Mouse (Mus musculus): ENCODE measurements around the gene Tspan5. TPM values are rescaled to one million over a fixed set of nuclear protein-coding genes. Genes with fewer than 3 reads are reported as not detected.

Gene Tspan5
- polyA plus RNA-seq, 1 experiment = 33.0 TPM

DNA sequence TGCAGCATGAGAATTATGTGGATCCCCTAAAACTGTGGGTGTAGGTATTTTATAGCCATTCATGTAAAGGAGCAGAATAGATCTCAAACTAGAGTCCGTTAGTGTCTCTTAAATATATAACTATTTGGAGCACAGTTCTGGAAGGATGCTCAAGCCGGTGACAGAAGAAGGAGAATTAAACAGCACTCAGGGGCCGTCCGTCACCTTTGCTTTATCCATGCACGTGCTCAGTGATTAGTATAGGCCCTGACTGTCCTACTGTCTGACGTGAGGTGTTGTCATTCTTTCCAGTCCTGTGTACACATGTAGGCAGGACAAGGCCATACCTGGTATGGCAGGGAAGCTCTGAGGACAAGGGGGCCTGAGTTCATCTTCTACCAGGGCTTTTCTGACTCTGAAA lies 116.7 kb downstream of the Tspan5 start:
- no peak for TF ChIP-seq POLR2A (IDR thresholded peaks at IDR 0.05; ENCODE audit: borderline replicate concordance, extremely low read depth, low read depth, low read length)
- TF ChIP-seq CTCF (IDR thresholded peaks at IDR 0.05; ENCODE audit: insufficient read depth, low read length) = no peak
- WGBS = 86% methylated on average over 6 of the region's 6 CpGs
- H3K4me1 ChIP-seq (ENCODE audit: control insufficient read depth, insufficient read depth, low read length) = peaks cover 12% of the 10 kb centered on the region
- no peak for DNase-seq
- no peak overlapping the region for H3K4me3 ChIP-seq (replicated peaks; ENCODE audit: extremely low read depth, low read depth, low read length)

DNA sequence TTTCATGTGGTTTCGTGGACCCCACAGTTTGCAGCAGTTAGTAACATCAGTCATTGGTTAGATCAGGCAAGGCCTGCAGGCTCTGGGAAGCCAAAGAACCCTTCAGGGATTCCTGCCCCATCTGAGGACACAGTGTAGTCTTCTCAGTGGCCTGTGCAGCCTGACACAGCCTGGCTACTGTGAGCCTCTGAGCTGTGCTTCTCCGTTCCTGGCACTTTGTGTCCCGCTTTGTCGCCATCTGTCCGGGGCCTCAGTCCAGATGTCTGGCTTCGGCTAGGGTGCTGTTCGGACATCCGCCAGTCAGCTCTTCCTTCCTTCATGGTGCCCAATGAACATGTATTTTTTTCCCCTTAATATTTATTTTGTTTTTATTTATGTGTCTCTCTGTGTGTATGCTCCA lies 117.2 kb downstream of the Tspan5 start:
- no peak for TF ChIP-seq POLR2A (IDR thresholded peaks at IDR 0.05; ENCODE audit: borderline replicate concordance, extremely low read depth, low read depth, low read length)
- no peak for TF ChIP-seq CTCF (IDR thresholded peaks at IDR 0.05; ENCODE audit: insufficient read depth, low read length)
- DNase-seq = no peak
- Histone ChIP-seq H3K4me1 (ENCODE audit: control insufficient read depth, insufficient read depth, low read length) (peaks cover 12% of the 10 kb centered on the region), H3K4me3 (replicated peaks; ENCODE audit: extremely low read depth, low read depth, low read length) (no peak overlapping the region)
- WGBS = 66% methylated on average over 8 of the region's 8 CpGs

DNA sequence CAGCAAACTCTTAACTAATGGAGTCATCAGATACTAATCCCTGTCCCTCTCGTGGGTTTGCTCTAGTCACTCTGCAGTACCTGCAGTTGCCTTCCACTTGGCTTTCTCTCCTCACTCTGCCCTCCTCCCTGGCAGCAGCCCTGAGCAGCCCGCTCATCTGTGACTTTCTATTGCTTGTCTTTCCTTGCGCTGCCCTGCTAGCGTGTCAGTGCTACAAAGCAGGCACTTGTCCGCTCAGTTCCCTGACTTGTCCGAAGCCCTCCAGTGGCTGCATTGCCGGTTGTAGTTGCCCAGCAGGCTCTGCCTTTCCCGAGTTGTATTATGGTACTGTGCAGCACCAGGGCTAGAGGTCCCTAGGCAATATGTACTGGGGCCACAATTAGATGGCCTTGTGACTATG lies 117.7 kb downstream of the Tspan5 start:
- Histone ChIP-seq H3K4me1 (ENCODE audit: control insufficient read depth, insufficient read depth, low read length) (peaks cover 12% of the 10 kb centered on the region), H3K4me3 (replicated peaks; ENCODE audit: extremely low read depth, low read depth, low read length) (no peak overlapping the region)
- DNase-seq = no peak
- TF ChIP-seq CTCF (IDR thresholded peaks at IDR 0.05; ENCODE audit: insufficient read depth, low read length) = no peak
- no peak for TF ChIP-seq POLR2A (IDR thresholded peaks at IDR 0.05; ENCODE audit: borderline replicate concordance, extremely low read depth, low read depth, low read length)
- 62% methylated on average over 8 of the region's 8 CpGs for WGBS

DNA sequence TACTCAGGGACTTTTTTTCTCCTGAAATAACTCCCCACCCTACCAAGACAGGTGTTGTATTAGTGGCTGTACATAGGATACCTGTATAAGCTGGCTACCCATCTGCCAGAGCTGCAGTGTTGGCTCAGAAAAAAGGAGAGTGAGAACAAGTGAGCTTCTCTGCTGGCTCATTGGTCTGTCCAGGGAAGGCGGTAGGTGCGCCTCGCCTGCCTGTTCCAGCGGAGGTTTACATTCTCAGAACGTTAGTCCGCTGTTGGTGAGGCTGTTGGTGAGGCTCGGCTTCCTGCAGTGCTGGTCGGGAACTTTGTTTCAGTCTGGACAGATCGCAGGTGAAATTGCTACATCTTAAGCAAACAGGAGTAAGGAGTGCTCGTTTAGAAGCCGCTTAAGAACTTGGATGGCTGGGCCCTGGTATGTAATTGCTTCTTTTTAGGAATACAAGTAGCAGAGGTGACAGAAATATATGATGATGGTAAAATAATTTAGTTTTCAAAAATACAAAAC lies 118.3 kb downstream of the Tspan5 start:
- no peak for DNase-seq
- 53% methylated on average over 11 of the region's 11 CpGs for WGBS
- peaks cover 12% of the 10 kb centered on the region for H3K4me1 ChIP-seq (ENCODE audit: control insufficient read depth, insufficient read depth, low read length)
- TF ChIP-seq CTCF (IDR thresholded peaks at IDR 0.05; ENCODE audit: insufficient read depth, low read length) = no peak
- no peak for TF ChIP-seq POLR2A (IDR thresholded peaks at IDR 0.05; ENCODE audit: borderline replicate concordance, extremely low read depth, low read depth, low read length)
- no peak overlapping the region for H3K4me3 ChIP-seq (replicated peaks; ENCODE audit: extremely low read depth, low read depth, low read length)

DNA sequence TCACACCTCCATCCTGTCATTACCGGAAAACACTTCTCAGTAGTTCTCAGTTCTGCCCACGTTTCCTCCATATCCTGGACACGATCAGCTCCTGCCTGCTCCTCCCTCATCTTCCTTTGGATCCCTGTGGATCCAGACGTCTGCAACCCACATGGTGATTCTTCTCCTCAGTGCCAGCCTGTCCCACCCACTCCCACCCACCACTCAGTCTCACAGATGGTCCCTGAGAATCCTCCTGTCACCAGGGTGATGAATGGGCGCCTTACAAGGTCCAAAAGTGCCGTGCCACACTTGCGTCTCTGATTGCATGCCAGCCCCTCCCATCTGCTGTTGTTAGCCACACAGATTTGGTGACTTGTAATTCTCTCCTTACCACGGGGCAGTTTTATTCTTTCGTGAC lies 119.0 kb downstream of the Tspan5 start:
- Histone ChIP-seq H3K4me3 (replicated peaks; ENCODE audit: extremely low read depth, low read depth, low read length) (no peak overlapping the region), H3K4me1 (ENCODE audit: control insufficient read depth, insufficient read depth, low read length) (peaks cover 12% of the 10 kb centered on the region)
- TF ChIP-seq POLR2A (IDR thresholded peaks at IDR 0.05; ENCODE audit: borderline replicate concordance, extremely low read depth, low read depth, low read length) (no peak), CTCF (IDR thresholded peaks at IDR 0.05; ENCODE audit: insufficient read depth, low read length) (no peak)
- 36% methylated on average over 9 of the region's 9 CpGs for WGBS
- DNase-seq = no peak

DNA sequence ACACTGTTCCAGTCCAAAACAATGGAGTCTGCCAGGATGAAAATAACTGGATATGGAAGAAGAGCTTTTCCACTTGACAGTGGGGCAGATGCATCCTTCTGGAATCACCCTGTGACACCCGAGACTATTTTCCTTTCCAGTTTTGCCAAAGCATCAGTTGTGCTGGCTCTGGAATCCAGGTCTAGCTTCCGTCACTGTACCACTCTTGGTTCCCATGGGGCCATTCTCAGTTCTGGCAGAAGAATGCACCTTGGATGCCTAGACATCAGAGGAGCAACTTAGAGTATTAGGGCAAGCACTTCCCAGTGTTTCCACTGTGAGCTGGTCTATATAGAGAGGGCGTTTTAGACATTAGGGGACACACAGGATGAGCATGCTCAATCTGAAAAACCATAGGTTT lies 119.6 kb downstream of the Tspan5 start:
- WGBS = 59% methylated on average over 3 of the region's 3 CpGs
- no peak for DNase-seq
- H3K4me1 ChIP-seq (ENCODE audit: control insufficient read depth, insufficient read depth, low read length) = peaks cover 12% of the 10 kb centered on the region
- TF ChIP-seq CTCF (IDR thresholded peaks at IDR 0.05; ENCODE audit: insufficient read depth, low read length) (no peak), POLR2A (IDR thresholded peaks at IDR 0.05; ENCODE audit: borderline replicate concordance, extremely low read depth, low read depth, low read length) (no peak)
- H3K4me3 ChIP-seq (replicated peaks; ENCODE audit: extremely low read depth, low read depth, low read length) = no peak overlapping the region

DNA sequence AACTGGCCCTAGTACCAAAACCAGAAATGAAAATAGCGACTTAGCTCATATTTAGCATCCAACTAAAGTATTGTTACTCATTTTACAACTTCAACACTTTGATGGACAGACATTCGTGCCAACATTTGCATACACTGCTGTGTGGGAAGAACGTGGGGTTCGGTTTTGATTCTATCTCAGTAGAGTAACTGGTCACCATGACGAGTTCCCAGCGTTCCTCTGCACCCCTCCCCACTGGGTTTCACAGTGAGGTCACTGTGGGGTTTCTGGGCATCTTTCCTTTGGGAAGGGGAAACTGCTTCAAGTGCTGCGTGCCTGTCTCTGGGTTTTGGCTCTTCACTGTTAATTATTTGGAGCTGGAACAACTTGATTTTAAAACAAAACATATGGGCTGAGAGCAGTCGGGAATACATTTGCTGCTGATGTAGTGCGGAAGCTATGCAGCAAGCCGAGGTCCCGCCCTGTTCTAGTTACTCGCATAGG lies 122.2 kb downstream of the Tspan5 start:
- WGBS = 70% methylated on average over 12 of the region's 12 CpGs
- no peak for DNase-seq
- peaks cover 16% of the 10 kb centered on the region for H3K4me1 ChIP-seq (ENCODE audit: control insufficient read depth, insufficient read depth, low read length)
- H3K4me3 ChIP-seq (replicated peaks; ENCODE audit: extremely low read depth, low read depth, low read length) = no peak overlapping the region
- no peak for TF ChIP-seq CTCF (IDR thresholded peaks at IDR 0.05; ENCODE audit: insufficient read depth, low read length)
- no peak for TF ChIP-seq POLR2A (IDR thresholded peaks at IDR 0.05; ENCODE audit: borderline replicate concordance, extremely low read depth, low read depth, low read length)

DNA sequence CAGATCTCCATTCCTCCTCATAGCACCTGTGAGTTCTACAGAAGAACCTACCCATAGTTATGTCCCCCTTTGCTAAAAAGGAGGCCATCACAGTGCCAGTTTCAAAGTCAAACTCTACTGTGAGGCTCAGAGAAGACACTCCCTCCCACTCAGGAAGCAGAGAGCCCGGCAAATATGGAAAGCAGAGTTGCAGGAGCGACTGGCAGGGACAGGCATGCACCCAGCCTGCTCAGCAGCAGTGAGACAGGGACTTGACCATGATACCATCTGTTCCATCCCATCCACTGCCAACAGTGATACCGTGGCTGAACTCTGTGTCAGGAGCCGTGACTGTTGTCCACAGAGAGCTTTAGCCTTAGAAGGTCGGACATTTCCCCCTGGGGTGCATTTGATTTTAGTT lies 123.3 kb downstream of the Tspan5 start:
- no peak for DNase-seq
- peaks cover 13% of the 10 kb centered on the region for H3K4me1 ChIP-seq (ENCODE audit: control insufficient read depth, insufficient read depth, low read length)
- 67% methylated on average over 5 of the region's 5 CpGs for WGBS
- no peak for TF ChIP-seq CTCF (IDR thresholded peaks at IDR 0.05; ENCODE audit: insufficient read depth, low read length)
- TF ChIP-seq POLR2A (IDR thresholded peaks at IDR 0.05; ENCODE audit: borderline replicate concordance, extremely low read depth, low read depth, low read length) = no peak
- H3K4me3 ChIP-seq (replicated peaks; ENCODE audit: extremely low read depth, low read depth, low read length) = no peak overlapping the region

DNA sequence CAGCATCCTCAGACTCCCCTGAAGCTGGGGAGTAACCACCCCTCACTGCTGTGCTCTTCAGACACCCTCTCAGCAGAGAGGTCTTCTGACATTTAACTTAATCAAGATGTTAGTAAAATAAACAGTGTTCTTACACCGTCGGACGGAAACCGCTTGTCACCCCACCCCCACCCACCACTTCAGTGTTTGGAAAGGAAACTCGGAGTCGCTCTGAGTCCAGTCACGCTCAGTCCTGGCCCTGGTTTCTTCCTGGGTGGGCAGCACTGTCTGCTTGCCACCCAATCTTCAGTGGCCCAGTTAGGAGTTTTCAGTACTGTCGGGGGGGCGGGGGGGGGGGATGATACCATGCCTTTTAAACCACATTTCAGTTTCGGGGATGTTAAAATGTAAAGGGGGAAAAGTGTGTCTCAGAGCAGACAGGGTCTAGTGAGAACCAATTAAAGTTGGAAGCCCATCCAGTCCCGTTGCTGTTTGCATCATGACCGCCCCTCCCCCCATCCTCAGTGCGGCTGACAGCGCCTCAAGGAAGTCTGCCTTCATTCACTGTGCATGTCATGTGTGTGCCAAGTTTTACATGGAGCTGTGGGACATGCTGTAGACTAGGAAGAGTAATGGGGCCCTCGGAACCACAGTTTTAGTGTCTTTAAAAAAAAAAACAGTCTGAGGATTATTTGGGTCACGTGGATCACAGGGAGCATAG lies 125.3 kb downstream of the Tspan5 start:
- TF ChIP-seq POLR2A (IDR thresholded peaks at IDR 0.05; ENCODE audit: borderline replicate concordance, extremely low read depth, low read depth, low read length) (no peak), CTCF (IDR thresholded peaks at IDR 0.05; ENCODE audit: insufficient read depth, low read length) (no peak)
- no peak overlapping the region for H3K4me3 ChIP-seq (replicated peaks; ENCODE audit: extremely low read depth, low read depth, low read length)
- no peak for DNase-seq
- WGBS = 39% methylated on average over 16 of the region's 16 CpGs
- H3K4me1 ChIP-seq (ENCODE audit: control insufficient read depth, insufficient read depth, low read length) = peaks cover 8% of the 10 kb centered on the region

DNA sequence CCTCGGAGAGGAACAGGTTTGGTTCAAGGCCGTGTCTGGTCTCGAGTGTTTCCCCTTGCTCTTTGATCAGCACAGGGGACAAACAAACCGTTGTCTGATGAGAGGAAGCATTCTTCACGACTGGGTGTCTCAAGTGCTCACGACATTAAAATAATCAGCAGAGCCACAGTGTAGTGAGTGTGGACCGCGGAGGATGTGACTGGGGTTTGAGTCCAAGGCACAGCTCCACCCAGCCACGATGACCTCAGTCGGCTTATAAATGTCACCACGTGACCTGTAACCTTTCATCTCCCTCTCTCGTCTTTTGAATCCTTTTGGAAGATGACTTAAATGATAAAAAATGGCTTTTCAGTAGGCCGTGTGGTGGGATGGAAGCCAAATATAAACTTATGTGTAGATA lies 126.4 kb downstream of the Tspan5 start:
- 32% methylated on average over 13 of the region's 13 CpGs for WGBS
- DNase-seq = no peak

More for the DNA sequence above, 126.4 kb downstream of the Tspan5 start:
- peaks cover 8% of the 10 kb centered on the region for H3K4me1 ChIP-seq (ENCODE audit: control insufficient read depth, insufficient read depth, low read length)
- no peak for TF ChIP-seq CTCF (IDR thresholded peaks at IDR 0.05; ENCODE audit: insufficient read depth, low read length)
- no peak for TF ChIP-seq POLR2A (IDR thresholded peaks at IDR 0.05; ENCODE audit: borderline replicate concordance, extremely low read depth, low read depth, low read length)
- no peak overlapping the region for H3K4me3 ChIP-seq (replicated peaks; ENCODE audit: extremely low read depth, low read depth, low read length)

Measured in lung, adult 2 months (tissue).